Mouse (Mus musculus): ENCODE measurements around the gene Washc2. TPM values are rescaled to one million over a fixed set of nuclear protein-coding genes. Genes with fewer than 3 reads are reported as not detected.

Gene Washc2
- polyA plus RNA-seq, 1 experiment from 2014 or later = 58.8 TPM

GRCm38 (mm10) chr6:116286870-116287575, 79.2 kb downstream of the Washc2 start:
- Histone ChIP-seq H3K9ac (ENCODE audit: low read depth, low read length) (no peak overlapping the region), H3K4me3 (ENCODE audit: low read depth, low read length) (no peak overlapping the region), H3K27ac (ENCODE audit: low read depth, low read length) (no peak overlapping the region), H3K36me3 (ENCODE audit: control insufficient read depth, insufficient read depth, low read length) (no peaks in the 10 kb centered on the region), H3K4me1 (replicated peaks; ENCODE audit: control insufficient read depth, insufficient read depth, low read length) (no peaks in the 10 kb centered on the region), H3K27me3 (ENCODE audit: control insufficient read depth, insufficient read depth, low read length) (no peaks in the 10 kb centered on the region), H3K9me3 (ENCODE audit: control insufficient read depth, low read length) (no peaks in the 10 kb centered on the region), H3K4me2 (replicated peaks; ENCODE audit: low read depth, low read length) (no peak overlapping the region)
- WGBS = 79% methylated on average over 5 of the region's 5 CpGs
- ATAC-seq (ENCODE audit: low FRiP score) = no peak
- DNase-seq (ENCODE audit: low spot score) = no peak

- Histone ChIP-seq H3K27ac (ENCODE audit: low read depth, low read length) (no peak overlapping the region), H3K9me3 (ENCODE audit: control insufficient read depth, low read length) (no peaks in the 10 kb centered on the region), H3K9ac (ENCODE audit: low read depth, low read length) (no peak overlapping the region), H3K4me3 (ENCODE audit: low read depth, low read length) (no peak overlapping the region), H3K4me2 (replicated peaks; ENCODE audit: low read depth, low read length) (no peak overlapping the region), H3K4me1 (replicated peaks; ENCODE audit: control insufficient read depth, insufficient read depth, low read length) (no peaks in the 10 kb centered on the region), H3K27me3 (ENCODE audit: control insufficient read depth, insufficient read depth, low read length) (no peaks in the 10 kb centered on the region), H3K36me3 (ENCODE audit: control insufficient read depth, insufficient read depth, low read length) (no peaks in the 10 kb centered on the region)
- WGBS = 89% methylated on average over 2 of the region's 2 CpGs
- ATAC-seq (ENCODE audit: low FRiP score) (no peak), DNase-seq (ENCODE audit: low spot score) (no peak)
Measured at GRCm38 (mm10) chr6:116311411-116311810, 103.6 kb downstream of the Washc2 start.

Other genes with a start within 250 kb of the Washc2 start
- gene Plxnd1, start 213.0 kb upstream of the Washc2 start, polyA plus RNA-seq (2014; fragmentation: Nextera tagmentation; extraction: Ambion mirVana) = 17.5 and 18.8 TPM in 2 replicates
- 20.2 and 23.4 TPM in 2 replicates for gene Tmcc1, start 14.6 kb upstream of the Washc2 start, polyA plus RNA-seq (2014; fragmentation: Nextera tagmentation; extraction: Ambion mirVana)
- 8.1 and 9.4 TPM in 2 replicates for gene Zfand4, start 56.2 kb downstream of the Washc2 start, polyA plus RNA-seq (2014; fragmentation: Nextera tagmentation; extraction: Ambion mirVana)
- gene March8, start 130.0 kb downstream of the Washc2 start, polyA plus RNA-seq (2014; fragmentation: Nextera tagmentation; extraction: Ambion mirVana) = 47.9 and 52.8 TPM in 2 replicates

Measured in hindbrain, embryonic 11.5 days (tissue).